Mouse (Mus musculus) hindbrain, embryonic 11.5 days (tissue): ENCODE data around the gene Mss51. TPM values are rescaled to one million over a fixed set of nuclear protein-coding genes. Genes with fewer than 3 reads are reported as not detected.
A peak's percentile ranks its signal among the peaks of the same experiment; 100 is the strongest.

Experiments used
- ATAC-seq: fragments of 200-750 bp; cut with Nextera tagmentation; 2 replicates; pipeline ENCODE4 v1.8.0; 2017; ENCODE audit warnings: mild to moderate bottlenecking, moderate TSS enrichment, moderate library complexity; ENCODE audit not compliant: low FRiP score
- DNase-seq: peaks from one replicate; pipeline ENCODE4 v3.0.0-alpha.2; 2015; ENCODE audit warnings: low spot score
- H3K27ac ChIP-seq: fragments of 300-500 bp; sonication (generic); 2 replicates; pipeline ENCODE4 v1.5.1; 2014; ENCODE audit warnings: mild to moderate bottlenecking, low read depth, low read length
- H3K27me3 ChIP-seq: fragments of 300-500 bp; sonication (generic); 2 replicates; pipeline ENCODE4 v1.6.1; 2014; ENCODE audit warnings: mild to moderate bottlenecking, low read length, moderate library complexity, mixed read lengths; ENCODE audit not compliant: control insufficient read depth, insufficient read depth
- H3K36me3 ChIP-seq: fragments of 300-500 bp; sonication (generic); 2 replicates; pipeline ENCODE4 v1.6.1; 2014; ENCODE audit warnings: mild to moderate bottlenecking, low read length, moderate library complexity, mixed read lengths; ENCODE audit not compliant: control insufficient read depth, insufficient read depth
- H3K4me1 ChIP-seq: fragments of 300-500 bp; sonication (generic); replicated peaks from 2 replicates; pipeline ENCODE4 v1.6.1; 2014; ENCODE audit warnings: low read length, mixed read lengths; ENCODE audit not compliant: control insufficient read depth, insufficient read depth
- H3K4me2 ChIP-seq: fragments of 300-500 bp; sonication (generic); replicated peaks from 2 replicates; pipeline ENCODE4 v1.6.1; 2014; ENCODE audit warnings: mild to moderate bottlenecking, low read depth, low read length
- H3K4me3 ChIP-seq: fragments of 300-500 bp; sonication (generic); 2 replicates; pipeline ENCODE4 v1.5.1; 2014; ENCODE audit warnings: low read depth, low read length
- H3K9ac ChIP-seq: fragments of 300-500 bp; sonication (generic); 2 replicates; pipeline ENCODE4 v1.6.1; 2014; ENCODE audit warnings: low read depth, low read length
- H3K9me3 ChIP-seq: fragments of 300-500 bp; sonication (generic); 2 replicates; pipeline ENCODE4 v1.6.1; 2016; ENCODE audit warnings: low read length; ENCODE audit not compliant: control insufficient read depth
- WGBS: fragments of 180-500 bp; shearing (Covaris S2); extraction: QIAGEN DNeasy Blood & Tissue Kit; methylation state at CpG from one replicate; pipeline ENCODE4 v1.1.7; 2014; 5-methylcytosine and 5-hydroxymethylcytosine counted together
- polyA plus RNA-seq: library from polyadenylated mRNA; unstranded; fragments of >200 nt; fragmentation: Nextera tagmentation; extraction: Ambion mirVana; gene quantifications from 2 replicates; pipeline ENCODE4 v1.2.1, GENCODE M21; 2014

Mss51 gene
- polyA plus RNA-seq, 1 experiment from 2014 or later = 1.4 TPM

DNA sequence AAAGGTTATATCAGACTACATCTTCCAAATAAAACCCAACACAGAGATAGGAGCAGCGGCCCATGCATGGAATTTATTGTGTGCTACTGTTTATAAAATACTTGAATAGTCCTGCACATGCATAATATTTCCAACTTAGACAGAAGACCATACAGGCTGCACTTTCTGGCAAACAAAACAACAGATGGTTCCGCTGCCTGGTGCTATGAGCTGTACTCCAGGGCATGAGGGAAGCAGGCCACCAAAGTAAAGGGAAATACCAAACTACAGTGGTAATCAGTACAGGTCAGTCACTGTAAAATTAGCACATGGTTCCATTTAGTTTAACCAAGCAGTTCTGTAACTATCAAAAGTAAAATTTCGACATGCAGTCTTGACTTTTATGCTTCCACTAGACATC lies 3.3 kb upstream of the Mss51 start:
- Histone ChIP-seq H3K36me3 (no peaks in the 10 kb centered on the region), H3K4me2 (no peak overlapping the region), H3K9ac (no peak overlapping the region), H3K9me3 (no peaks in the 10 kb centered on the region), H3K4me3 (no peak overlapping the region), H3K27me3 (no peaks in the 10 kb centered on the region), H3K4me1 (no peaks in the 10 kb centered on the region), H3K27ac (no peak overlapping the region)
- DNase-seq (no peak), ATAC-seq (no peak)
- 90% methylated on average over 3 of the region's 3 CpGs for WGBS

DNA sequence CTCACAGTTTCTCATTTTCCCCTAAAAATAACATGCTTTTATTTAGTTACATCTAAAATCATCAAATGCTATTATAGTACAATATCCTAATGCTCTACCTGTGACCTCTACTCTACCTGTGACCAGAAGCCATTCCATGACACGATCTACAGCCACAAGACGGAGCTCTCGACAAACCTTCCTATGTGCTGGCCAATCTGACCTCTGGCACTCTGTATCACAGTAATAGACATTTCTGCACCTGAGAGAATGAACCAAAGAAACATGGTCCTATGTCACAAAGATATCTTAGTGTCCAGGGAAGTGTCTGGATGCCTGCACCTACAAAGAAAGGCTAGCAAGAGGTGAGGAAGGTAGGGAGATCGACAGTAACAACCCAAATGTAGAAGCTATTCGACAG lies 10.7 kb downstream of the Mss51 start:
- WGBS = 96% methylated on average over 5 of the region's 5 CpGs
- no peak for DNase-seq
- H3K36me3 ChIP-seq = no peaks in the 10 kb centered on the region

DNA sequence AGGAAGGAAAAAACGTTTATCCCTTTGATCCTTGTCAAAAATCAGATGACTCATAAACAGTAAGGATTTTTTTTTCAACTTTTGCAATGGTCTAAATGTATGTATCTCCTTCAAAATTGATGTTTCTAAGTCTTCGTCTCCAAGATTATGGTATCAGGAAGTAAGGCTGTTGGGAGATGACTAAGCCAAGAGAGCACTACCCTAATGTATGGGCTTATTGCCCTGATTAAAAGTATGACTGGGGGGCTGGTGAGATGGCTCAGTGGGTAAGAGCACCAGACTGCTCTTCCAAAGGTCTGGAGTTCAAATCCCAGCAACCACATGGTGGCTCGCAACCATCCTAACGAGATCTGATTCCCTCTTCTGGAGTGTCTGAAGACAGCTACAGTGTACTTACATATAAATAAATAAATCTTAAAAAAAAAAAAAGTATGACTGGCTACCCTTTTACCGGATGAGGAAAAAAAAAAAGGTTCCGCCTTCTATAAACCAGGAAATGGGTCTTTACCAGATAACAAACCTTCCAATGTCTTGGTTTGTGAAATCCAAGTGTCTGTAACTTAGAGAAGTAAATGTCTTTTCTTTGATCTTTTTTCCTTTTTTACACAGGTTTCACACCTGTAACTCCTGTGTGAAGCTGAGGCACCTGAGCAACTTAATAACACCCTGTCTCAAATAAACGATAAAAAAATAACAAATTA lies 14.5 kb downstream of the Mss51 start:
- H3K4me3 ChIP-seq = no peak overlapping the region
- no peaks in the 10 kb centered on the region for H3K4me1 ChIP-seq
- no peak overlapping the region for H3K27ac ChIP-seq
- no peaks in the 10 kb centered on the region for H3K9me3 ChIP-seq
- 92% methylated on average over 7 of the region's 7 CpGs for WGBS
- H3K27me3 ChIP-seq = no peaks in the 10 kb centered on the region
- ATAC-seq (no peak), DNase-seq (no peak)
- H3K36me3 ChIP-seq = no peaks in the 10 kb centered on the region
- no peak overlapping the region for H3K9ac ChIP-seq
- H3K4me2 ChIP-seq = no peak overlapping the region

More for the DNA sequence above, 10.7 kb downstream of the Mss51 start:
- H3K9ac ChIP-seq = no peak overlapping the region
- H3K9me3 ChIP-seq = no peaks in the 10 kb centered on the region
- H3K4me1 ChIP-seq = no peaks in the 10 kb centered on the region
- ATAC-seq = no peak
- no peak overlapping the region for H3K4me3 ChIP-seq
- H3K27ac ChIP-seq = no peak overlapping the region
- H3K27me3 ChIP-seq = no peaks in the 10 kb centered on the region
- H3K4me2 ChIP-seq = no peak overlapping the region

DNA sequence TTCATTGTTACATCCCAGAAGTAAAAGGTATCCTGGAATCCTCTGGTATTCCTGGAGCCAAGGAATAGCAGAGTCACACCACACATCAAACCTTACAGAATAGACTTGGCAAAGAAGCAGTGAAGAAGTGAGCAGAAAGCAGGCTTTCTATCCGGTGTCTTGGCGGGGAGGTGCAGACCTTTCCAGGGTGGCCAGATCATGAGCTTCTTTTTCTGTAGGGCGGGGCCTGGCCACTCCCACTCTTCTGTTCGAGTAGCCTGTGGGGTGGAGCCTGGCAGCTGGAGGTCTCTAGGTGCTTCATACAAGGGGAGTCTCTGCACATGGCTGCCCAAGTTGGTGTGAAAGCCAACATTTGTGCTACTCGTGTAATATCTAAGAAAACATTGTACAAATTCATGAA lies 15.5 kb downstream of the Mss51 start:
- H3K9ac ChIP-seq = no peak overlapping the region
- H3K9me3 ChIP-seq = no peaks in the 10 kb centered on the region
- H3K4me1 ChIP-seq = no peaks in the 10 kb centered on the region
- 27% methylated on average over 5 of the region's 5 CpGs for WGBS
- H3K4me3 ChIP-seq = no peak overlapping the region
- H3K36me3 ChIP-seq = no peaks in the 10 kb centered on the region
- no peaks in the 10 kb centered on the region for H3K27me3 ChIP-seq
- DNase-seq = no peak
- no peak overlapping the region for H3K27ac ChIP-seq
- no peak for ATAC-seq
- no peak overlapping the region for H3K4me2 ChIP-seq

DNA sequence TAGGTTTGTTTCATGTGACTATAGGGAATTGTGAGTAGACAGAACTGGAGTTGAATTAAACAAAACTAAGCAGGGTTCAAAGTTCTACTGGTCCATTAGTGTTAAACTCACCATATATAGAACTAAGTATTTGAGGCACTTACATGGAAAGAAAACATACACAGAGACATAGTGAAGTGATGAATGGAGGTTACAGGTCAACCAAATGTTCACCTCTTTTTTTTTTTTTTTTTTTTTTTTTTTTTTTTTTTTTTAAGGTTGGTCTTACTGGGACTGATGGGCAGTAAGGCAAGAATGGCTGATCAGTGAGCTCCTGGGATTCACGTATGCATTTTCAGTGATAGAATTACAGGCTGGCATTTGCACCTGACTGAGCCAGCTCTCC lies 16.5 kb downstream of the Mss51 start:
- Histone ChIP-seq H3K36me3 (no peaks in the 10 kb centered on the region), H3K4me3 (peak overlapping the region; percentile 63), H3K9ac (no peak overlapping the region), H3K4me1 (no peaks in the 10 kb centered on the region), H3K9me3 (no peaks in the 10 kb centered on the region), H3K27ac (no peak overlapping the region), H3K4me2 (peak overlapping the region; percentile 74), H3K27me3 (no peaks in the 10 kb centered on the region)
- DNase-seq = no peak
- 57% methylated on average over 1 of the region's 1 CpGs for WGBS
- no peak for ATAC-seq

DNA sequence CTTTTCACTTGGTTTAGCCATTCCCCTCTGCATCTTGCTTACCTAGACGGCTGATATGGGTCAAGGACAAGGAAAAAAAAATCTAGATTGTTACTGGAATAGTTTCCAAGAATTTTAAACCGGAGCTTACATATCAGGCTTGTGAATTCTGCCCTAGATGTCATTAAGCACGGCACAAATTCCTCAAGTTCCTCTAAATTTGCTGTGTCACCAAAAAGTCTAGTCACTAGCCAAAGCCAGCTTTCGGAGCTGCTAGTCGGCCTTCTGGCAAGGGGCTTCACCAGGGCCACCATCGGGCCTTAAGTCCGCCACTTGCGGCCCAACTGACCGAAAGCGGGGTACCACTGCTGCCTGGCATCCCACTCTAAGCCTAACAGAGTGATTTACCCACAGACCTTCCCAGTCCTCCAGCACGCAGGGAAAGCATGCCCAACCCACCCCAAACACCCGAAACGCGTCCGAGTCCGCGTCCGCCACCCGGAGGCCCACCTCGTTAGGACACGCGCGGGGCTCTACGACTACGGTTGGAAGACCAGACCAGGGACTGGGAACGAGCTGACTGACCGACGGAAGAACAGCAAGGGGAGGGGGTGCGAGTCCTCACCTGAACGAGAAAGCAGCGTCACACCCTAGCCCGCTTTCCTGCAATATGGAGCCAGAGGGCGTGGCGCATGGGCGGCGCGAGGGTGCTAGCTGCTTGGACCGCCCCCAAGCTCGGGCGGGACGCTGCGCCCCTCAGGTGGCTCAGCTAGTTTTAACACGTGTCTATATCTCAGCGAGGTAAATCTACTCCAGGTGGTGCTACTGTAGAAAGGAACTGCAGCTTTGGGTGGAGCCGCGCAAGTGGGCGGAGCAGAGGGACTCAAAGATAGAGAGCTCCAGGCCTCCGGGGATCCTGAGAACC lies 17.2 kb downstream of the Mss51 start, which contains the start of gene Anxa7:
Gene Anxa7, minus strand, starts transcription at position 843 of the 904 bp plus-strand sequence.
- H3K4me1 ChIP-seq = no peaks in the 10 kb centered on the region
- no peaks in the 10 kb centered on the region for H3K36me3 ChIP-seq
- 2% methylated on average over 48 of the region's 48 CpGs for WGBS
- H3K27me3 ChIP-seq = no peaks in the 10 kb centered on the region
- ATAC-seq (peak; percentile 66), DNase-seq (peak; percentile 72)
- peak within 1 kb of the TSS; percentile 74 for H3K4me2 ChIP-seq
- no peaks in the 10 kb centered on the region for H3K9me3 ChIP-seq
- H3K9ac ChIP-seq = peak within 1 kb of the TSS; percentile 49
- H3K4me3 ChIP-seq = peak within 1 kb of the TSS; percentile 63
- no peak within 1 kb of the TSS for H3K27ac ChIP-seq

DNA sequence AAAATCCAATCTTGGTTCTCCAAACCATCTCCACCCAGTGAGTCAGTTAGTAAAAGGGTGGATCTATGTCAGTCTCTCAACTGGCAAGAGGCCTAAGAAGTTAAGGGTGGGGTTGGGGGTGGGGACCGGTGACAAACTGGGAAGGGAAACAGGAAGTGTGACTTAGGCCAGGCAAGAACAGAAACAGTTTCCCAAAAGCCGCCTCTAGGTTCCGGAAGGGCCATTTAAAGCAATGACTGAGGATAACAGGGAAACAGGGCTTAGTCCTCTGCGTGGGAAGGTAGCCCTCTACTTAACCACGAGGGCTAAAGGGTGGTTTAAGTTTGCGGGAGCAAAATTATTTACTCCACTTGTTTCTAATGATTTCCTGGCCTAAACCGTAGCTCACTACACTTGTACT lies 17.9 kb downstream of the Mss51 start:
- 30% methylated on average over 7 of the region's 7 CpGs for whole genome bisulfite sequencing
- peak; percentile 15 for DNase-seq
- H3K27ac ChIP-seq = no peak overlapping the region

DNA sequence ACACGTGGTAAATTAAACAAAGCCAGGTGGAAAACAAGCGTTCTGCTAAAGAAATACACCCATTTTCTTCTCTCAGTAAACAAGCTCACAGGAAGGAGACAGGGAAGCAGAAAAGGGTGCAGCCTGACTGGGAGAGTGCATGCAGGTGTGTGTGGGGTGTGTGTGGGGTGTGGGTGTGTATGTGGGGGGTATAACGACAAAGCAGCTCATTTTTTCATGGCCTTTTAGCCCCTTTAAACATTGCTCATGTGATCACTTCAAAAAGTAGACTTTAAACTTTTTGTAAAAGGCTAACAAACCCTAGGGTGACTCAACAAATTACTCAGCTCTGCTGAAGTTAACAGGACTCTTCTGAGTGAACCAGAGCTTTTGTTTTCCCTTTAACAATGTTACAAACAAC lies 18.3 kb downstream of the Mss51 start:
- H3K4me2 ChIP-seq = no peak overlapping the region
- H3K4me3 ChIP-seq = no peak overlapping the region
- no peak overlapping the region for H3K27ac ChIP-seq
- H3K9me3 ChIP-seq = no peaks in the 10 kb centered on the region
- no peaks in the 10 kb centered on the region for H3K36me3 ChIP-seq
- ATAC-seq (no peak), DNase-seq (no peak)
- H3K4me1 ChIP-seq = no peaks in the 10 kb centered on the region
- H3K27me3 ChIP-seq = no peaks in the 10 kb centered on the region
- 51% methylated on average over 3 of the region's 3 CpGs for WGBS
- no peak overlapping the region for H3K9ac ChIP-seq

More for the DNA sequence above, 17.9 kb downstream of the Mss51 start:
- Histone ChIP-seq H3K9ac (no peak overlapping the region), H3K4me1 (no peaks in the 10 kb centered on the region), H3K4me3 (peak overlapping the region; percentile 63; the same call in 1 of the 2 replicates), H3K4me2 (peak overlapping the region; percentile 74; the same call in 1 of the 2 replicates), H3K27me3 (no peaks in the 10 kb centered on the region), H3K9me3 (no peaks in the 10 kb centered on the region), H3K36me3 (no peaks in the 10 kb centered on the region)
- no peak for ATAC-seq
